Mouse (Mus musculus): ENCODE data around the gene Chchd6.

GRCm38 (mm10) chr6:89595018-89595776 is at the start of gene Chchd6:
- TF ChIP-seq GATA1 (IDR thresholded peaks at IDR 0.05; ENCODE audit: borderline replicate concordance, low read length) (no peak), FLI1 (IDR thresholded peaks at IDR 0.05; ENCODE audit: low read length) (no peak)

All from megakaryocyte, embryonic 14.5 days (primary cell).